Mouse (Mus musculus): Measurements from ENCODE around the gene Ptpn9.

Ptpn9 gene

DNA sequence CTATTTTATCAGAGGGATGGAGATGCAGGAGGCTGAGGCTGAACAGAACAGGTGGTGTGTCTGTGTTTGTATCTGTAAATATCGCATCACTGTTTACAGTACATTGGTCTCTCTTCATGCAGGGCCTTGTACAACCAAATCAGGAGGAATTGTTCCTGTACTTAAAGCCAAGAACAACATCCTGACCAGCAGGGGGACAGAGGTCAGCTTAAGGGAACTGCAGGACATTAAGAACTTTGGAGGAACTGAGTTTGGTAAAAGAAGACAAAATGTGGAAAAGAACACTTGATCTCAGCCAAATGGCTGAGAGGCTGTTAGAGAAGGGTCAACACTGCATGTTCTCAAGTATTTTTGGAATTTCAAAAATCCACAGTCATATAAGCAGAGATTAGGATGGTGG, 20.0 kb downstream of the Ptpn9 start:
- DNase-seq (ENCODE audit: low spot score), result peak; percentile 24

DNA sequence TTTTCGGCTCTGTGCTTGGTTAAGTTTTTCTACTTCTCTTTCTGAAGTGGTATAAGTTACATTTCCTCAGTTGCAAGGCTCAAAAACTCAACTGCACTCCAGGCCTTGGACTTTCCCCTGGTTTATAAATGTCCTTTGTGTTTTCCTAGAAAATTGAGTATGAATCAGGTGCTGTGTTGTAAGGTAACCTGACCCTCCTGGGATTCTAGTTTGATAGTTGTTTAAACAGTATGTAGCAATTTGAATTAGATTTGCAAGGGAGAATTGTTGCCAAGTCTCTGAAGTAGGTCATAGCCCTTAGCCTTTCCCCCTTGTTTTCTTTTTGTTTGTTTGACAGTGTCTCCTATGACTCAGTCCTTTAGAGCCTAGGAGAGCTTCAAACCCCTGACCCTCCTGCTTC, 22.9 kb downstream of the Ptpn9 start:
- DNase-seq (ENCODE audit: low spot score), result no peak

DNA sequence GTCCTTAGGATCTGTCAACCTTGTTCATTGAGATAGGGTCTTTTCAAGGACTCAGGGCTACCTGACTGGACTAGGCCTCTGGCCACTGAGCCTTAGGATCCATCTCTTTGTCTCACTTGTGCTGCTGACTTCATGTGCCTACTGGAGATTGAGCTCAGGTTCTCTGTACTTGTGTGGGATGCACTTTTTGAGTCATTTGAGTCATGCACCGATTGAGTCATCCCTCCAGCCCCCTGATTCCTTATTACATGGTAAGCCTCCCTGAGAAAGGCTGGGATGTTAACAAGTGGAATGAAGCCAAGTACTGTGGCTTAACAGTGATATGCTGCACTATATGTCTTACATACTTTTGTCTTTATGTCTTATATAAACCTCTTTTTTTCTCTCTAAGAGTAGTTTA, 37.0 kb downstream of the Ptpn9 start:
- no peak for DNase-seq (ENCODE audit: low spot score)

DNA sequence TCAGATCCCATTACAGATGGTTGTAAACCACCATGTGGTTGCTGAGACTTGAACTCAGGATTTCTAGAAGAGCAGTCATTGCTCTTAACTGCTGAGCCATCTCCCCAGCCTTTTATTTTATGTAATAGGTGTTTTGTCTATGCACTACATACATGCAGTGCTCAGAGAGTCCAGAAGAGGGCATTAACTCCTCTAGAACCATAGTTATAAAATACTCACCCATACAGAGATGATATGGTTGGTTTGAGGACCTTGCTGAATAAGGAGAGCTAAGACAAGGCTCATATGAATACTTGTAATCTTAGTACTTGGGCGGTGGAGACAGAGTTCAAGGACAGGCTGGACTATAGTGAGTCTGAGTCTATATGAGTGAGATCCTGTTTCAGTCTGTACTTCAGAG, 61.5 kb downstream of the Ptpn9 start:
- no peak for DNase-seq (ENCODE audit: low spot score)

DNA sequence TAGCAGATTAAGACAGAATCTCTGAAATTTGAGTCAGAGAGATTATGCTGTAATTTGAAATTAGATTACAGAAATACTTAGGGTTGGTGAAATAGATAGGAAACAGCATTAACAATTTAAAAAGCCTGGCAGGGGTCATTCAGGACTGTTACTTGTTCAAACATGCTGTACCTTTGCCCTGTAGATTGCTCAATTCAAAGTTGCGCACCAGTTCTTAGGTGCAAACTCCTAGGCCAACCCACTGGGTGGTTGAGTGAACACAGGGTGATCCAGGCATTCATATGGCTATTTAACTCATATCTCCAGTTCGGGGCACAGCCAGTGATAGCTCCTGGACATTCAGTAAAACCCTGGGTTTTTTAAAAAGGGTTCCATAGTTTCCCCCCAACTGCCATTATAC, 69.4 kb downstream of the Ptpn9 start:
- DNase-seq (ENCODE audit: low spot score), result no peak

DNA sequence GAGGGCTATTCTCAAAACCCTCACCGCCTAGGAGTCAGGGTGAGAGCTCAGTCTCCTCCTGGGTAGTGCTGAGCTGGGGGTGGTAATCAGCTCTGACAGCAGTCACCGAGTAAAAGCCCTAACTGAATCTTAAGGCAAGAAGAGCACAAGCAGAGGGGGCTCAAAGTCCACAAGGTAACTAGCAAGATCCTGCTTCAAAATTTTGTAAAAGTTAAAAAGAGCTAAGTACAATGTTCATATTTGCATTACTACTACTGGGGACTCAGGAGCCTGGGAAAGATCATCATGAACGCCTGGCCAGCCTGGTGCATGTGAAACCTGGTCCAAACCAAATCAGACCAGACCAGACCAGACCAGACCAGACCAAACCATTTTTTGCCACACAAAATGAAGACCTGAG, 73.5 kb downstream of the Ptpn9 start:
- no peak for DNase-seq (ENCODE audit: low spot score)

DNA sequence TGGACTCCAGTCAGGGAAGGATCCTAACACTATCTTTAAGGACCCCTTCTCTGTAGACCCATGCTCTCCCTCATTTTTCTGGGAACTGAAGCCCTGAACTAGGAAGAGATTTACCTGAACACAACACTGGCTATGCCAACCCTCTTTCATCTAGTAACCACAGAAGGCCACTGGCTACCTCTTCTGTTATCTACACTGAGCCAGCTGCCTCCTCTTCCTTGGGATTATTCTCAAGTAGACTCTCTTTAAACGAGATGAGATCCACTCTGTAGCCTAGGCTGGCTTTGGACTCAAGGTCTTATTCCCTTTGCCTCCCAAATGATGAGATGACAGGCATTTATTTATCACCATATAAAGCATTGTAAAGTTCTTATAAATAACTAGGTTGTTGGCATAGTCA, 75.5 kb downstream of the Ptpn9 start:
- no peak for DNase-seq (ENCODE audit: low spot score)

DNA sequence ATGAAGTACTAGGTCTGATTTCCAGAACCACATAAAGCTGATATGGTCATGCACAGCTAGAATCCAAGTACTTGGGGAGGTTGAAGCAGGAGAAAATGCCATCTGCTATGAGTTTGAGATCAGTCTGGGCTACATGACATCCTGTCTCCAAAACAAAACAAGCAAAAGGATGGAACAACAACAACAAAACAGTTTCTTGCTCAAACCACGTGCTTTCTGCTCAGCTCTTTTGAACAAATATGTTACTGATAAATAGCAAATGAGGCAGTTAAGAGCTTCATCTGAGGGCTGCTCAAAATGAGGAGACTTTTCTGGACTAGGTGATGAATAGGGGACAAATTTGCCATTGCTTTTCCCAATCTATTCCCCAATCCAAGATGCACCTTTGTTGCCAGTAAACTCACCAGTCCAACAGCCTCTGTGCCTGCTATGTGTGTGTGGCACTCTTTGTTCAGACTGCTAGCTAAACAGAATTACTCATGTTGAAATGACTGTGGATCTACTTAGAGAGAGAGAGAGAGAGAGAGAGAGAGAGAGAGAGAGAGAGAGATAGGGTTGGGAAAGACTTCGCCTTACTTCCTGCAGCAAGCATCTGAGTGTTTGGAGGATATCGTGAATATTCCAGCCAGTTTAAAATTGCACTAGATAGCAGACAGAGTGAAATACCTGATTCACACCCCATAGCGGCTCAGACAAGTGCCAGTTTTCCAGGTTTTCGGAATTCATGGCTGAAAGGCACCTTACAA, 76.2 kb downstream of the Ptpn9 start:
- DNase-seq (ENCODE audit: low spot score), result no peak

DNA sequence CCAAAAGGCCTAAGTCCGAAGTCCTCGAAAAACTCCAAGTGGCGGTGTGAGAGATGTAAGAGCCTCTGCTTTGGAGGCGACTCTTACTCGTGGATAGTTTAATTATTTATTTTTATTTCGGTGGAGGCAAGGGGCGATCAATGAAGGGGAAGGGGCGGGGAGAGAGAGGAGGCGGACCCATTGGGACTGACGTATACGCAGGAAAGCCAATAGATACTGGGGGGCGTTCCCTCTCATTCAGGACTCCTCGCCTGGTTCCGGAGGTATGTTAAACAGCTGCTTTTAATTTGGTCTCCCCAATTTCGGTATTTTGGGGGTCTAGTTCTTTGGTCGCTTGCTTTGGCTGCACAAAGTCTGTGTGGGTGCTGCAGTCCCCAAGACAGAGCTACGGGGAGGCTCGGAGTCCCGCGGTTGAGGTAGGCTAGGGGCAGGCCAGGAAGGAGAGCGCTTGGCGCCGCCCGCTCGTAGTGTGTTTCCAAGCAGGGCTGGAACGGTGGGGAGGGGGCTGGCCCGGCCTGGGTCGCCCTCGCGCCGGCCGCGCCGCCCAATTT, 77.2 kb downstream of the Ptpn9 start, which contains the start of gene Sin3a:
TSS of gene Sin3a (plus strand) at position 240 of the 551 bp plus-strand sequence.
- peak; percentile 78 for DNase-seq (ENCODE audit: low spot score)

DNA sequence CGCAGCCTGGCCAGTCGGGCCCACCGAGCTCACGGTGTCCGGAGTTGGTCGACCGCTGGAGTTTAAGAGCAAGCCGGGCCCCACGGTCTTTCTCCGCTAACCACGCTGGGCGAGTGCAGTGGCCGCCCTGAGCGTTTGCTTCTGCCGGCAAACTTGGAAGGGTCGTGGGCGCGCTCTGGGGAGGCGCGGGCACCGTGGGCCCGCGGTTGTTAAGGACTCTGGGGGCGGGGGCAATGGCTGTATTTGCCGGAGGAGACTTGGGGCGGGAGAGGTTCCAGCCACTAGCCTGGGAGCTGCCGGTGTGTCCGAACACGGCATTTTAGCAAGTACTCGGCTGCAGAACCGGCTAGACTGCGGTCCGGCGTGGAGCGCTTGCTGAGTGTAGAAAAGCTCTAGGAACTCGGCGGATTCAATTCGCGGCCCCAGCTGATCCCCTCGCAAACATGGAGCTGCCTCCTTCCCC, 77.8 kb downstream of the Ptpn9 start:
- DNase-seq (ENCODE audit: low spot score), result no peak

DNA sequence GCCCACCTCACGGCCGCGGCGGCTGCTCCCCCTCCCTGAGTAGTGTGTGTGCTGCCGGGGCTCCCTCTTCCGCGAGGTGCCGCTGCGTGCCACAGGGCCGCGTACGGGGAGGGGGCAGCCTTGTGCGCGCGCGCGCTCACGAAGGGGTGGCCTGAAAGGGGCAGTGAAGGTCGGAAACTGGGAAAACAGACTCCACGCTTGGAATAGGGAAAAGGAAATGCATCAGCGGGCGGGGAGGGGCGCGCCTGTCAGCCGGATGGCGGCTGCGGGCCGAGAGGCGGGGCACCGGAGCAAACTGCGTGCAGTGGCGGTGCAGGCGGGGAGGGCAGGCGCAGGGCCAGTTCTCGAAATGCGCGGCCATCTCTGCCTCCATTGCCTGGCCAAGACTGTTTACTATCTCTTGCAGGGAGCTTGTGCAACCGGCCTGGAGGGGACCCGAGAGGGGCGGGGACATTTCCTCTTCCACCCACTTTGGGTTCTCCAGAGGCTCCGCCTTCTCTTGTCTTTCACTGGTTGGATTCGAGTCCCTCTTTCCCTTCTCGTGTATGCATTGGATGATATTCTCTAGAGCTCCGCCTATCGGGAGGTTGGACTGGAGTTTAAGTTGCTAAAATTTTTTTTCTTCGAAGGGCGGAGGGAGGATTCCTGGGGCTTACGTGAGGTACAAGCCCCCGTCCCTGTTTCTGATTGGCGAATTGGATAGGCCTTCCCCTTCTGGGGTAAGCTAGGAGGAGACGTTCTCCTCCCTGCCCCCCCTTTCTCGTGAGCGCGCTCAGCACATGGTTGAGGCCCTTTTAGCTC, 78.5 kb downstream of the Ptpn9 start:
- DNase-seq (ENCODE audit: low spot score), result peak; percentile 97

DNA sequence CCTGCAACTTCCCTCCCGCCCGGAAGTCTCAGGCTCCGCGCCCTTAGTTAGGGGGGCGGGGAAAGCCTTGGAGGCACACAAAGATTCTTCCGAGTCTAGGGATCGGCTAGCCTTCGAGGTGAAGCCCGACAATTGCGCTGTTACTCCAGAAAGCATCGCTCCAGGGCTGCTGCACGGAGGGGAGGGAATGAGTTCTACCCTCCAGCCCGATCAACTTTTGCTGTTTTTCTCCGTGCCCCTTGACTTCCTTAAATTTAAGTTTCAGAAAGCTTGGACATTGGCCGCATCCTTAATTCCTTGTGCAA, 79.0 kb downstream of the Ptpn9 start:
- no peak for DNase-seq (ENCODE audit: low spot score)

DNA sequence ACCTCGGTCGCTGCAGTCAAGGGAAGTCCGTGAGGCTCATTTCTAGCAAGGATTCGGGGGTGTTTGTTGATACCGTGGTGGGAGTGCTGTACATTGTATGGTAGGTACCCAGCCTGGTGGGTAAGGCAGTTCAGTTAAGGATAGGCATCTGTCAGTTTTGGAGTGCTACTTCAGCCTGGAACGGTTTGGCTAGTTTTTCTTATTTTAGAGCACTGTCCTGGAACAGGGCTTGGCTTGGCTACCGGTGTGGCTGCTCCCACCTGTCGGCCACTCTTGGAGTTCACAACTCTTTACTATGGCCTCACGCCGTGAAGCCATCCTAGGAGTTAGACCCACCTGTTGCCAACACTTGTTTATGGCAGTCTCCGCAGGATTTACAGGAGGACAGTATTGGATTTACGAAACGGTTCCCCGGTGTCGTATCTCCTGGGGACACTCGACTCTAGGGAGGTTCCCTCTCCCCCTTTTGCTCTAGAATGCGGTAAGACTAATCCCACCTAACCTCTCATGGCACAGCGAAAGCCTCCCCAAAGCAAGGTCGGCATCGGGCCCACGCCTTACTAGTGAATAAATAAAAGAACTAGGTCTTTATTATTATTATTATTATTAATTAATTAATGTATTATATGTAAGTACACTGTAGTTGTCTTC, 79.6 kb downstream of the Ptpn9 start:
- peak; percentile 39 for DNase-seq (ENCODE audit: low spot score)

DNA sequence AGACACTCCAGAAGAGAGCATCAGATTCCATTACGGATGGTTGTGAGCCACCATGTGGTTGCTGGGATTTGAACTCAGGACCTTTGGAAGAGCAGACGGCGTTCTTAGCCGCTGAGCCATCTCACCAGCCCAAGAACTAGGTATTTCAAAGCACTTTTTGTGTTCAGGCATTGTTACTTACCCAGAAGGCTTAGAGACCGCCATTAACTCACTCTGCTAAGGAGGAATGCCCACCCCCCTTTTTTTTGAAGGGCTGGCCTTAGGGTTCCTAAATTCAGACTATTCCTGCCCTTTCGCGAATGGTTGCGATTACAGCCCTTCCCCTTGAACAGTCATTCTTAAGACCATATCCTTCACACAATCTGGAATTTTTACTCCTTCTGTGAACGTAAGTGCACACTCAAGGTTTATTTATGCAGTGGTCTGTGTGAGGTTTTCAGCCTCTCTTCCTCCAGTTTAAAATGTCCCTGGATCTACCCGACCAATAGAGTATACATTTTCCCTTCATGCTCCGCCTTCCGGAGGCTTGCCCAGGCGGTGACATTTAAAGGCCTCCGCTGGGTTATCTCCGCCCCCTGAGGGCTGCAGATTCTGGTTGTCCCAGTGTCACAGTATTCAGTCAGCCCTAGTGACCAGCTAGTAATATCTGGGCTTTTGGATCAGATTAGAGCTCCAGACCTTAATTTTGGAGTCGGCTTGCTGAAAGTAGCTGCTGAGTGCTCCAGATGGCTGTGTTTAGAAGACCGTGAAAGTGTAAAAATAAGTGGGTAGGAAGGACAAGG, 80.3 kb downstream of the Ptpn9 start:
- peak; percentile 73 for DNase-seq (ENCODE audit: low spot score)

DNA sequence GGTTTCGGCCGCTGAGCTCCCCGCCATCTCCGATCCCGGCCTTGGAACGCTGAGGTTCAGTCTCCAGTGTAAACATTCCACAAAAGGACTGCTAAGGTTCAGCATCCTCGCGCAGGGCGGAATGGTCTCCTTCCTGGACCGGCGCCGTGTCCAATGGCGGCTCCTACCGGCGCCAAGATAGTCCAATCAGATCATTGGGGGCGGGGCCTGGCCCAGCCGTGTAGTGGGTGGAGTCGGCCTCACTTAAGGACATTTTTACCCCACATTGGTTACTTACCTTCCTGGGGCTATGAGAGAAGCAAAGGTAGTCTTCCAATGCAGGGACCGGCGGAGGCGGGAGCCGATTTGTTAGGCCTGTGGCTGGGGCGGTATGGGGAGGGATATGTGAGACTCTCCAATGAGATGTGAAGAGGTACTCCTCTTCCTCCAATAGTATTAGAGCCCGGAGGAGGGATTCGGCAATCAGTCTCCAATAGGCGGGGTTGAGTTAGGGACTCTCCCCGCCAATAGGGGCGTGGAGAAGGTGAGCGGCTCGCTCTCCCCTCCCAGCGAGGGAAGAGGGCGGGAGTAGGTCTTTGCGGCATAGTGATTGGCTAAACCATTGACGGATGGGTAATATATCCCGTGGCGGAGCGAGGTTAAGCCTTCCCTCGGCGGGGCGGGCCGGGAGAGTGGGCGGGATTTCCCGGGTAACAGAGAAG, 81.1 kb downstream of the Ptpn9 start:
- peak; percentile 99 for DNase-seq (ENCODE audit: low spot score)

DNA sequence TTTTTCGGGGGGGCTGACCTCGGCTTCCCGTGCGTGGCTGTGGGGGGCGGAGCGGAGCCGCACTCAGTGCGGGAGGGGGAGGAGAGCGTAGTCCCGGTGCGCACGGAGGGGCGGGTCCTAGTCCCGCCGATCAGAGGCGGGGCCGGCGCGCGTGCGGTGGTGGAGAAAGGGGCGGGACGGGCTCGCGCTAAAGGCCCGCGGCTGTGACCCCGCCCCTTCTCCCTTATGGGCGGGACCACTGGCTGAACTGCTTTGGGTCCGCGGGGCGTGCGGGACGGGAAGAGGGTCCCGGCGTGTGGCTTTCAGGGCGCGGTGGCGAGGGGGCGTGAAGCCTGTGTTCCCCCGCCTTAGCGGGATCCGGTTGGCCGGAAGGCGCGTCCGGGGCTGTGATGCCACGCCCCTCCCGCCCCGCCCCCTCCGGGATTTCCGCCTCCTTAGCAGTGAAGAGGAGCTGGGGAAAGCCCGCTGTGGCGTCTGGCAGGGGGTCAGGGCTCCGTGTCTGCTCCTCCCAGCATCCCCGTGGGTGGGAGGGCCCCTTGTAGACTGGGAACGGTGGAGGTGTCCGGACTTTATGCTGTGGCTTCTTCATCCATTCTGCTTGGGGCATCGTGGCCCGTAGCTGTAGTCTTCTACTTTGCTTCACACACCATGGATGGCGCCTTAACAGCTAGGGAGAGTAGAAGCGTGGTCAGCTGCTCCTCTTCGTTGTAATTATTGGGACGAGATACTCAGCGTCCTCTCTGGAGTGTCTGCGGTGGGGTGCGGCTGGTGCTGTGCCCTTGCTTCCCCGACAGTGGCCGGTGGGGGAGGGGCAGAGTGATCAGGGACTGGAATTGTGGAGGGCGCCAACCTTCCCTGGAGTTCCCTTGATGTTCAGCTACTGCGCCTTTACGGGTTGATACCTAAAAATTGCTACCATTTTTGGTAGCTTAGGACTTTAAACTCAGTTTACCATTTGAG, 82.3 kb downstream of the Ptpn9 start:
- DNase-seq (ENCODE audit: low spot score), result peak; percentile 91

DNA sequence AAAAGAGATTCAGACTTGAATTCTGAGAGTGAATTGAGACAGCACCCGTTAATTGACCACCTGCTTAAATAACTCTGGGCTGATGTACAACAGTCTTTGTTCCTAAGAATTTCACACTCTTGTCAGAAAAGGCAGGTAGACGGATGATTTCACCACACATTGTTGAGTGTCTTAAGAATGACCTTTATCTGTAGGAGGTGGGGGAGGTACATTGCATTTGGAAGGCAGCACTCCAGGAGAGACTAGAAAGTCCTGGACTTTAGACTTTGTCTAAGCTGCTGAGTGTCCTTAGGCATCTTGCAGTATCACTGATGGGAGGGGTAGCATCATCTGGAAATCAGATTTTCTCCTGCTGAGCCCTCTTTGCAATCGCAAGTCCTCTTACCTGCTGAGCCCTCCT, 87.5 kb downstream of the Ptpn9 start:
- no peak for DNase-seq (ENCODE audit: low spot score)

All from testis, postnatal 14 days (tissue).